Mouse (Mus musculus) CD4-positive helper T cell, adult 2 months (primary cell): ENCODE measurements at regions not wholly inside any gene's neighbourhood (a gene's known extent, or its start where the extent isn't known, plus 50 kb on each side); places are given as distances from the start of the nearest gene placed in this dataset.

Experiments used
- DNase-seq: peaks from one replicate; pipeline ENCODE4 v3.0.0-alpha.2; 2012; ENCODE audit warnings: low read depth, missing footprints, low spot score

- no peak for DNase-seq
Measured at GRCm38 (mm10) chr5:118815783-118816182, 255.3 kb downstream of the Med13l start.

GRCm38 (mm10) chr5:118818294-118818693 lies 257.8 kb downstream of the Med13l start:
- no peak for DNase-seq

- DNase-seq: no peak
Measured at GRCm38 (mm10) chr5:118824791-118825190, 264.3 kb downstream of the Med13l start.

GRCm38 (mm10) chr5:118829031-118829698 lies 268.7 kb downstream of the Med13l start:
- DNase-seq: no peak

GRCm38 (mm10) chr5:118832701-118833100 lies 272.2 kb downstream of the Med13l start:
- DNase-seq: no peak

GRCm38 (mm10) chr5:118834129-118834528 lies 273.6 kb downstream of the Med13l start:
- DNase-seq: no peak

- no peak for DNase-seq
Measured at GRCm38 (mm10) chr5:118837001-118837400, 276.5 kb downstream of the Med13l start.

GRCm38 (mm10) chr5:118838421-118838820 lies 277.9 kb downstream of the Med13l start:
- no peak for DNase-seq

GRCm38 (mm10) chr5:118839916-118840315 lies 279.4 kb downstream of the Med13l start:
- DNase-seq: no peak

- no peak for DNase-seq
Measured at GRCm38 (mm10) chr5:118841210-118842016, 280.9 kb downstream of the Med13l start.

GRCm38 (mm10) chr5:118842017-118842396 lies 281.5 kb downstream of the Med13l start:
- no peak for DNase-seq

GRCm38 (mm10) chr5:118857001-118857400 lies 296.5 kb downstream of the Med13l start:
- no peak for DNase-seq

GRCm38 (mm10) chr5:118861143-118861847 lies 300.8 kb downstream of the Med13l start:
- DNase-seq: no peak

GRCm38 (mm10) chr5:118867511-118867910 lies 307.0 kb downstream of the Med13l start:
- DNase-seq: no peak

GRCm38 (mm10) chr5:118869330-118869729 lies 308.9 kb downstream of the Med13l start:
- no peak for DNase-seq

- no peak for DNase-seq
Measured at GRCm38 (mm10) chr5:118873871-118874270, 313.4 kb downstream of the Med13l start.

GRCm38 (mm10) chr5:118875096-118875637 lies 314.7 kb downstream of the Med13l start:
- DNase-seq: no peak

- DNase-seq: no peak
Measured at GRCm38 (mm10) chr5:118876586-118877312, 316.3 kb downstream of the Med13l start.

- DNase-seq: no peak
Measured at GRCm38 (mm10) chr5:118877313-118877669, 316.8 kb downstream of the Med13l start.

GRCm38 (mm10) chr5:118877831-118878230 lies 317.4 kb downstream of the Med13l start:
- no peak for DNase-seq

GRCm38 (mm10) chr5:118878722-118879121 lies 318.2 kb downstream of the Med13l start:
- DNase-seq: no peak
